Mouse (Mus musculus) ES-E14 (cell line): ENCODE measurements around the gene Cep162.

Experiments
- CHD2 ChIP-seq: IDR thresholded peaks from 2 replicates; pipeline ENCODE4 v1.6.1; 2014; ENCODE audit warnings: mild to moderate bottlenecking, low read depth, low read length, inconsistent platforms
- ZC3H11A ChIP-seq: IDR thresholded peaks from 2 replicates; pipeline ENCODE4 v1.6.1; 2012; ENCODE audit warnings: low read depth, mild to moderate bottlenecking, inconsistent platforms, low read length, borderline replicate concordance
- ZNF384 ChIP-seq: IDR thresholded peaks from 2 replicates; pipeline ENCODE4 v1.6.1; 2012; ENCODE audit warnings: low read depth, low read length, inconsistent platforms

GRCm38 (mm10) chr9:87146400-87146799, 108.9 kb downstream of the Cep162 start:
- TF ChIP-seq CHD2 (no peak), ZNF384 (no peak), ZC3H11A (no peak)
